Mouse (Mus musculus) MEL (cell line): ENCODE measurements around the gene Slc23a2.

Experiments
- CTCF ChIP-seq, 3 experiments: IDR thresholded peaks in 2 of 3; conservative IDR thresholded peaks in 1 of 3; 2 replicates each; pipeline ENCODE4 v1.5.1; 2011 to 2012; ENCODE audit warnings: low read length in 3 of 3, low read depth in 2 of 3, mild to moderate bottlenecking in 2 of 3, improper control_type of control experiment in 1 of 3, inconsistent platforms in 1 of 3, mixed read lengths in 1 of 3, moderate library complexity in 1 of 3; ENCODE audit not compliant: control insufficient read depth in 1 of 3, insufficient read depth in 1 of 3, poor library complexity in 1 of 3, severe bottlenecking in 1 of 3
- GABPA ChIP-seq: IDR thresholded peaks from 2 replicates; pipeline ENCODE4 v1.6.1; 2012; ENCODE audit warnings: low read depth, mild to moderate bottlenecking, inconsistent platforms, low read length, improper control_type of control experiment, moderate library complexity
- JUND ChIP-seq: IDR thresholded peaks from 2 replicates; pipeline ENCODE4 v1.6.1; 2011; ENCODE audit warnings: low read depth, mild to moderate bottlenecking, improper control_type of control experiment, low read length
- MAFK ChIP-seq: IDR thresholded peaks from 2 replicates; pipeline ENCODE4 v1.6.1; 2011; ENCODE audit warnings: low read depth, mild to moderate bottlenecking, low read length, improper control_type of control experiment, borderline replicate concordance
- MAX ChIP-seq: IDR thresholded peaks from 2 replicates; pipeline ENCODE4 v1.6.1; 2011; ENCODE audit warnings: low read length, improper control_type of control experiment
- MAZ ChIP-seq: IDR thresholded peaks from 2 replicates; pipeline ENCODE4 v1.6.1; 2012; ENCODE audit warnings: low read depth, mild to moderate bottlenecking, inconsistent platforms, low read length, improper control_type of control experiment
- MYC ChIP-seq: IDR thresholded peaks from 2 replicates; pipeline ENCODE4 v1.6.1; 2011; ENCODE audit warnings: low read depth, mild to moderate bottlenecking, low read length, improper control_type of control experiment, moderate library complexity
- NELFE ChIP-seq: IDR thresholded peaks from 2 replicates; pipeline ENCODE4 v1.6.1; 2011; ENCODE audit warnings: low read depth, low read length, improper control_type of control experiment
- POLR2A ChIP-seq, 2 experiments: IDR thresholded peaks; 2 replicates each; pipeline ENCODE4 v1.6.1; 2011 to 2012; ENCODE audit warnings: low read length in 2 of 2, mild to moderate bottlenecking in 2 of 2, control low read depth in 1 of 2, improper control_type of control experiment in 1 of 2, low read depth in 1 of 2, moderate library complexity in 1 of 2; ENCODE audit not compliant: control insufficient read depth in 1 of 2, insufficient read depth in 1 of 2, poor library complexity in 1 of 2
- SIN3A ChIP-seq: IDR thresholded peaks from 2 replicates; pipeline ENCODE4 v1.6.1; 2012; ENCODE audit warnings: low read length, improper control_type of control experiment, inconsistent platforms
- TBP ChIP-seq: IDR thresholded peaks from 2 replicates; pipeline ENCODE4 v1.8.0; 2011; ENCODE audit warnings: low read depth, low read length, improper control_type of control experiment
- USF1 ChIP-seq: IDR thresholded peaks from 2 replicates; pipeline ENCODE4 v1.6.1; 2014; ENCODE audit warnings: low read depth, mild to moderate bottlenecking, inconsistent platforms, low read length, improper control_type of control experiment, moderate library complexity

DNA sequence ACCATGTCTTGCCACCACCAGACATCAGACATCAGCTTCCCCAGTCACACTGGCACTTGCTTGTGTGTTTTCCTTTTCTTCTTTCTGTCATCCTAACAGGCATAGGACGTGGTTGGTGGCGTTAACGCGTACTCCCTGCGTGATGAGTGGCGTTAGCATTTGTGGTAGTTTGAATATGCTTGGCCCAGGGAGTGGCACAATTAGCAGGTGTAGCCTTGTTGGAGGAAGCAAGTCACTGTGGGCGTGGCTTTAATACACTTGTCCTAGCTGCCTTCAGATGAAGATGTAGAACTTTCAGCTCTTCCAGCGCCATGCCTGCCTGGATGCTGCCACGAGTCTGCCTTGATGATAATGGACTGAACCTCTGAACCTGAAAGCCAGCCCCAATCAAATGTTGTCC lies 32.5 kb upstream of the Slc23a2 start:
- TF ChIP-seq POLR2A (IDR thresholded peaks at IDR 0.05; ENCODE audit: control insufficient read depth in 1 of 2, insufficient read depth in 1 of 2, low read depth in 1 of 2, low read length in 2 of 2, poor library complexity in 1 of 2): no peak
- TF ChIP-seq SIN3A: no peak
- TF ChIP-seq CTCF (IDR thresholded peaks at IDR 0.05 in 2 of 3, conservative IDR thresholded peaks at IDR 0.05 in 1 of 3; ENCODE audit: control insufficient read depth in 1 of 3, insufficient read depth in 1 of 3, low read depth in 2 of 3, low read length in 3 of 3, poor library complexity in 1 of 3, severe bottlenecking in 1 of 3): no peak
- TF ChIP-seq GABPA: no peak
- no peak for TF ChIP-seq MYC
- no peak for TF ChIP-seq USF1
- no peak for TF ChIP-seq MAZ
- no peak for TF ChIP-seq NELFE
- no peak for TF ChIP-seq MAFK
- no peak for TF ChIP-seq TBP
- no peak for TF ChIP-seq JUND
- TF ChIP-seq MAX: no peak
